Mouse (Mus musculus) retina, postnatal 1 day (tissue): Measurements from ENCODE around the gene Mbnl2.
A peak's percentile ranks its signal among the peaks of the same experiment; 100 is the strongest.

Source experiments
- DNase-seq: peaks from one replicate; pipeline ENCODE4 v3.0.0-alpha.2; 2012

Mbnl2 gene

DNA sequence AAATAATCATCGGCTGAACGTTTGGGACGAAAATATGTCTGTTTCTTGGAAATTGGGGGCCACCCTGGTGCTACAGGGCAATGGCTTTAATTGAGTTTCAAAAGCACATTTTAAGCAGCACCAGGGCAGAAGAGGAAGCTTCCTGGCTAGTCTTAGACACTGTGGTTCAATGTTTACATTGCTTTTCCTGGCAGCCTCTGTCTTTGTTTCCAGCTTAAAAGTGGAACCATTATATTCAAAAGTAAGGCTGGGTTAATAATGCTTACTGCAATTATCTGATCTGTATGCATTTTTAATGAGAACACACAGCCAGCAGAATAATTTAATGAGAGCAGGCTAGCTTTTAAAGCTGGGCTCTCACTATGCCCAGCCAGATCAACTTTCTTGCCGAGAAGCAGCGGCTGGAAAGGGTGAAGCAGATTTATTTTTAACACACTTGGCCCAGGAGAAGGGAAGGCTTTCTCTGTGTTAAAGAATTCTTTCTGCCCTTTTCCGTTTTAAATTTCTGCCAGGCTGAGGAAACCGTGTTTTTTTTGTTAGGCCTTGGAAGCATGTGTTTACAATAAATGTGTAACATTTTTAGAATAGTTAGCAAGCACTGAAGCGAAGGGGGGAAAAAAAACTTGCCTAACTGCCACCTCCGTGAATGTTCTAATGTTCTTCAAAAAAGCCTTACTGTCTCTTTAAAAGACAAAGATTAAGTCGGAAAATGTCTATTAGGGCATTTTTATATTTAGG, 1.0 kb downstream of the Mbnl2 start:
- peak; percentile 76 for DNase-seq

DNA sequence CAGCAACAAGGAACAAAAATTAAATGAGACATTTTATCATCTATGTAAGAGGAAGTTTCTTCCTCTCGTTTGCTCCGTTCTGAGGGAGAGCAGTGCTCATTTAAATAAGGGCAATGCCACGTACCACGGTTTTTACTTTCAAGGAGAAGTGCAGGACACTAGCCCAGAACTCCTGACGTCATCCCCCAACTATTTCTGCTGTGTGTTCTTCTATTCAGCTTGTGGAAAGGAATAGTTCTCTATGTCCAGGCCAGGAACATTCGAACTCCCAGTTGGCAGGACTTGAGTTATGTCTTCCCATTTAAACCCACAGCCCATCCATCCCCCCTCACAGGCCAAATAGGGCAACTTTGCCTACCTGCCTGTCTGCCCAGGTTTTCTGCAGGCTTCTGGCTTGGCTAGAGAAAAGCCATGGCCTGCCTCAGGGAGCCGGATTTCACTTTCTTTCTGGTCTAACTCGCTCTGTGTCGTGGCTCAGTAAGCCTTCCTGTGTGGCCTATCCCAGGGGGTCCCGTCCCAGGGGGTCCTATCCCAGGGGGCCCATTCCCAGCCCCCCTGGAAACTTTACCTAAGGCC, 1.7 kb downstream of the Mbnl2 start:
- DNase-seq, result peak; percentile 65

DNA sequence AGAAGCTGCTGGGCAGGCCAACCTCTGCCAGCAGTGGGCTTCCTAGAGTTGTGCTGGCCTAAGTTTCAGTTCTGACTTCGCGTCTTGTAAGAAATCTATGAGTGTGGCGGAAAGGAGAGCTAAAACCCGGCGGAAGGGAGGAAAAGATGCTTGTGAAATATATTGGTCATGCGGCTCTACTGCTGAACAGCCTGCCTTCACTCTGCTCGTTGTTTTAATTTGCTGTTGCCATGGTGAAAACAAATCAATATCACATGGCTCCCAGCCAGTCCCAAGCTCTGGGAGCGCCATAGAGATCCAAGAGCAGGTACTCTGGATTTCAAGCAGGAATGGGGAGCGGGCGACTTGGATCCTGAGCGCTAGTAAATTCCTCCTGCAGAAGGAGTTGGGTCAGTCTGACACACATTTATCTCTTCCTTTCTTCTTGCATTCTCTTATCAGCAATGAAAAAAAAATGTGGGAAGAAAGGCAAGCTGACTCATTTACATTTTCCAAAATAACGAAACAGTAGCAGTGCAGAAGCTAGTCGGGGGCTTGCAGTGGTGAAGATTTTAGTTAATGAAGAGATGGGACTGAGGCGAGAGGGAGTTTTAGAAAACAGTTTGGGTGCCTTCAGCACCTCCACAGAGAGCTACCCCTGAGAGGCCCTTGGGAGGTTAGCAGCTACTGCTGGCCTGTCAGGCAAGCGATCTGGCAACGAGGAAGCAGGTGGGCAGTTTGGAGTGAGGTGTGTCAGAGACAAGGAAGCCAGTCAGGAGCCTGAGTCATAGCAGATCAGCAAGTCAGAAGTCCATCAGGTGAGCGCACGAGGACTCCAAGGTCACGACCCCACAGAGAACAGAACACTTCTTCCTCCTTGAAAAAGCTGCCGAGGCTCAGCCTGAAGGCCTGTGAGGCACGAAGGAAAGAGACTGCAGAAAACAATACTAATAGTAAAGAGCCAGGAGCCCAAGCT, 3.1 kb downstream of the Mbnl2 start:
- DNase-seq, result peak; percentile 77

DNA sequence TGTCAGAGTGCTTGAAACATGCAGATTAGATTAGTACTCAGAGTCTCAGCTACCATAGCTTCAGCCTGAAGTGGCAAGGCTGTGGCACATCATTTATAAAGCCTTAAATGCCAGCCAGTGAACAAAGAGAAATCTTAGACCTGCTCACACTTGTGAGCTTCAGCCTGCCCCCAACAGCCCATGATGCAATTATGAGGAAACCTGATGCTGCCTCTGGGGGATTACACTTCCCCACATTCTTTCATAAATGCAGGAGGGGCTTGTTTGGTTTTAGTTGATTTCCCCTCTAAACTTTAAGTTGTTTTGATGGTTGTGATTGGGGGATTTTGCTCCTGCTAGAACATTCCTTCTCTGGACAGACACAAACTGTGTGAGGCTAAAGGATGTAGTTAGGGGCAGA, 4.7 kb downstream of the Mbnl2 start:
- DNase-seq, result no peak

DNA sequence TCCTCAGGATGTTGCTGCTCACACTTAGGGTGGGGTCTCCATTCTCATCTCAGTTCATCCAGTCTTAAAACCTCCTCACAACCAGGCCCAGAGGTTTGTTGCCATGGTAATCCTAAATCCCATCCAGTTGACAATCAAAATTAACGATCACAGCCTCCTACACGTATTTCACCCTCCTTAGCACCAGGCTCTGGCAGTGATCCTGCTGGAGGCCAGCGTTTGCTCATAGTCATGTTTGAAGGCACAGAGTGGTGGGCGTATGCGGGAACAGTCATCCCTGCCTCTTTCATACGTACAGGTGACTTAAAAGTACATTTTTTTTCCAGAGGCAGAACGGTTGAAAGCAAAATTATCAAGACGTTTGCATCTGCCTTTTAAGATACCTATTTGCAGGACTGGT, 8.3 kb downstream of the Mbnl2 start:
- DNase-seq, result no peak

DNA sequence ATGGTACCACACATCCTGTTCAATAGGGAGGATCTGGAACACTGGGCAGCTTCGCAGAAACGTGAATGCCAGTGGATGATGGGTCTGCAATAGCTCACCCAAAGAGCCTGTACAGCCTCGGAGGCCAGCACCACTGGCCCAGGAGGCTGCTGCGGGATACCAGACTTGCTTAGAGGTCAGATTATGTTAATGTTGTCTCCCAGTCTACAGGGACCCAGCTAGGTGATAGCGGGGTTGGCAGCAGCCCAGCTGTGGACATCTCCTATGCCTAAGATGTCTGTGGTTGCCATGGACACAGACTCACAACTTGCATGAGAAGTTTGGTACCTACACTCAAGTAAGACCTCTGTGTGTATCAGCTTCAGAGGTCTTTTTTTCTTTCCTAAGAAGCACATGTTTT, 9.0 kb downstream of the Mbnl2 start:
- DNase-seq, result no peak

DNA sequence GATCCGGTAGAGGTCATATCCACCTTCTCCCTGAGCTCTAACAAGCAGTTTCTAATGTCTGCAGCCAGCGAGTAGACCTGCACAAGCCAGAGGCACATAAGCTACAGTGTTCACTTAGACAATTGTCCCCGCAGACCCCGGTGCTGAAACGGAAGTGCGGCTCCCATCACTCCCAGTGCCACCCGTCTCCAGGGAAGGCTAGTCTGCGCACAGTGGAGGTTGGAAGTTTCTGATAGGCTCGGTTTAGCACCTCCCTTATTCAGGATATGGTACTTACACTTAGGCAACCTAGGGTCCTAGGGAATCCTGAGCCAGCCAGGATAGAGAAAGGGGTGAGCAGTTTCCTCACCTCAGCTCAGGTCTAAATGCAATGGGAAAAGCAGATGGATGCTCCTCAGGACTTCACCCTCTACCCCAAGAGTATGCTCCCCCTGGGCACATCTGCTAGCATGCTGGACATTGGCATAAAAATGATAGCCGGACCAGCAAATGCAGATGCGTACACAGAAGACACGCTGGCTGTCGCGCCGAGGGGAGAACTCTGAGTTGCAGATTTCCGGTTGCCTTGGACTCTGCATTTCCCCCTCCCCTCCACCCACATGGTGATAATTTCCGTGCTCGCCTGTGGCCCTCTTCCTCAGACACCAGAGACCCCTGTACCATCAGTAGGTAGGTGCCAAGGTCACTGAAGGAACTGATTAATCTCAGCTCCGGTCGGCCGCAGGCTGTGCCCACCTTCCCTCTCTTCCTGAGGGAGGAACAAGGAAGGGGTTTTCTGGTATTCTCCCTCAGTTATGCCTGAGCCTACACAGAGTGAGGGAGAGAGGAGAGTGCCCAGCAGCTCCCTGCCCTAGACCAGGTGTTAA, 11.9 kb downstream of the Mbnl2 start:
- DNase-seq, result no peak

DNA sequence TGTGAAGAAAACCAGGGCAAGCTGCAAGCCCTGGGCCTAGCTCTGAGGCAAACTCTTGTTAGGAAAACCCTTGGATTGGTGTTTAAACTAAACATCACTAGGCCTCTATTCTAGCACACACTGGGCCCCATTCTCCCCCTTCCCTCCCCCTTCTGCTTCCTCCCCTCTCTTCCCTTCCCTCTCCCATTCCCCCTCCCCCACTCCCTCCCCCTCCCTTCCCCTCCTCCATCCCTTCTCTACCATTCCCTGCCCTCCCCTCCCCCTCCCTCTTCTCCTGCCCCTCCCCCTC, 12.5 kb downstream of the Mbnl2 start:
- DNase-seq, result no peak

DNA sequence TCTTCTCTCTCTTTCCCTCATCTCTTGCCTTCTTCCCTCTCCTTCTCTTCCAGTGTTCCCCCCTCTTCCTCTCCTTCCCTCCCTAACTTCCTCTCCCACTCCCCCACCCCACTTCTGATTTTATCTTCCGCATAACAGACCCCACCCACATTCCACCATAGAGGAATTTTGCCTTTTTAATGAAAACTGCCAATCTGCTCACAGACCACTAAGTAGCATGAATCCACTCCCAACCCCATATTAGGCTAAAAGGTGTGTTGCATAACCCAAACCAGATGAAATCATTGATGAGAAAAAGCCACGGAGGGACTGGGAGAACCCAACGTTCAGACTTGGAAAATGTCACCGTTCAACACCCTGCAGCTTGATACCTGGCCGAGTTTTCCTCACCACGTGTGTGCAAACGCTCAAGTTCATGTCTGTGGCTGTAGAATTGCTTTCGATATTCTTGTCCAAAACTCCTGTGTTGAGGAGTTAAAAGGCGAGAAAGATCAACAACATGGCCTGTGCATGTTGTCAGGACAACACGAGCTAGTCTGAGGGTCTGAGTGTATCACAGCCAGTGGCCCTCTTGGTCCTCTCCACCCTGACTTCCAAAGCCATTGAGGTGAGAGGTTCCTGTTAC, 13.0 kb downstream of the Mbnl2 start:
- no peak for DNase-seq

DNA sequence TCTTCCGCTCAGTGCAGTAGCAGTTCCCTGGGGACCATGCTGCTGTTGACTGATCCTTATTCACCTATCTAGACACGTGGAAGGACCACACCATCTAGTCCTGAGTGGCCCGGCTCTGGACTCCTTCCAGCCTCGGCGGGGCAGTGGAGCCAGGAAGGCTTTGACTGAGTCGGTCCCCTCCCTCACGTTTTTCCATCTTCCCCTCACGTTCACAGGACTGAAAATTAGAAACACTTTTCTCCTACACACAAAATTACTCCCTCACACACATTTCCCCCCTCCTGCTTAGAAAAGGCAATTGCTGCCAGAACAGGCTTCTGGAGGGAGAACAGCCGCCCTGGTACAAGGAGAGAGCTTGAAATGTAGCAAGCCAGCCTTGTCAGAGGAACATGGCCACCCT, 13.6 kb downstream of the Mbnl2 start:
- DNase-seq, result no peak

DNA sequence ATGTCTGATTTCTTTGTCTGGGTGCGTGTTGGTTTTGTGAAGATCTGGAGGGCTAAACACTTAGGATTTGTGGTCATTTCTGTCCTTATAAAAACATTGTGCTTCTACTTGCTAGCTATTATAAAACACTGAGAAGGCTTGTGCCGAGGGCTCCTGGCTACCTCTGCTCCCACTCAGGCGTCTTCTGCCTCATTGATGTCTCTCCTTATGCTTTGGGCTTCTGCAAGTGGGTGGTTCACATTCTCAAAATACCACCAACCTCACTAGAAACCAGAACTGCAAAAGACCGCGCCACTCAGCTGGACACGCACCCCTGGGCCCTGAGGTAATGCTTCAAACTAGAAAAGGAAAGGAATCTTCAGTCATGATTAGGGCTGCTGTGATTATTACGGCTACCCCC, 14.1 kb downstream of the Mbnl2 start:
- no peak for DNase-seq

DNA sequence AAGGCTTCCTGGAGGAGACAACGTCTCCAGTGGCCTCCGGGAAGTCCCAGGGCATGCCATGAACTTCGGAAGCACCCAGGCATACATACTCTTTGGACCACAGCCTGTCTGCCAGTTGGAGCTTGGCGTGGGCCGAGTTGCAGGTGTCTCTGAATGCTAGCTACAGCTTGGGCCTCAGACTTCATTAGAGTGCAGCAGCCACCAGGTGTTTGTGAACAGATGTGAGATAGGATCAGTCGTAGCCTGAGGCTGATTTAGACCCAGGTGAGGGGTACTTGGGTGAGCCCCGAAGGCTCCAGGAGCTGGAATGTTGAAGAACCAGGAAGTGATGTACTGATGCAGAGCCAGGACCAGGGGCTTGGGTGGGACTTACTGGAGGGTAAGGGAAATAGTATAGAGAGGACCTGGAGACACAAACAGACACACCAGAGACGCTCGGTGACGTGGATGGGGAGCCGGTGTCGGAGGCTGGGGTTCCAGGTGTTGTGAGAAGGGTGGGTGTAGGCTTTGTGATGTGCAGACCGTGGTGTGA, 15.8 kb downstream of the Mbnl2 start:
- no peak for DNase-seq

DNA sequence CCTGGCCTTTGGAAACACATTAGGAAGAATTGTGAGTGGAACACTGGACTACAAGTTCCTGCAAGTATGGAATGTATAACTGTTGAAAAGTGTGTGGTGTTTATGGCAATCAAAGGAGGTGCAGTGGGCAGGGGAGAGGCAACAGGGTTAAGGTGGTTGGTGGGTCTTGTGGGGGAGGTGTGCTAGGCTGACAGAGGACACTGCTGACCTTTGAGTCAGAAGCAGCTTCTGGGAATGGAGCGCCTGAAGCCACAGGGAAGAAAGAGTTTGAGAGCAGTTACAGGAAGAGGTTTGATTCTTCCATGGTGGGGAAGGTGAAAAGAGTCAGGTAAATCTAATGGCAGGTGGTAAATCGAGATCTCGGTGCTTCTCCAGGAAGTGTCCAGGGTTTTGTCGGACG, 16.7 kb downstream of the Mbnl2 start:
- no peak for DNase-seq

DNA sequence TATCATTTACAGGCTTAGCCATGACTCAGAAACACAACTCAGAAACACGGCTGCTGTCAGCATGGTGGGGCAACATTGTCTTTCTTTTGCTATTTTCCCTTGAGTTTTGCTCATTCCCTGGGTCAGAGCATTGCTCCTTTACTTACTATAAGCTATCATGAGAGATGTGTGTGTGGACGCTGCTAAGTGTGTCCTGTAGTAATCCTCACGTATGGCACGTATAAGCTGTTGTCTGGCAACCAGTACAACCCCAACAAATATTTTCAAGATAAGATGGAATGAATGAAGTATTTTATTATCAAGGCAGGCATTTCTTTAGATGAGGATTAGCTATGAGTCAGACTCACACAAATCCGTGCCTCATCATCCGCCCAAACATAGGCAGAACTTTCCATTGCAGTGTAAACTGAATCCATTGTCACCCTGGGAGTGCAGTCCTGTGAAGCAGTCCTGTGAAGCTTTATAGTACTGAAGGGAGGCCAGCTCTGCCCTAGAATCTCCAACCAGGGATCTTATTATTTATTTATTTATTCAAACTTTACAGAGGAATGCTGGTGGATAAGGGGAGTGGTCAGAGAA, 17.2 kb downstream of the Mbnl2 start:
- DNase-seq, result no peak

DNA sequence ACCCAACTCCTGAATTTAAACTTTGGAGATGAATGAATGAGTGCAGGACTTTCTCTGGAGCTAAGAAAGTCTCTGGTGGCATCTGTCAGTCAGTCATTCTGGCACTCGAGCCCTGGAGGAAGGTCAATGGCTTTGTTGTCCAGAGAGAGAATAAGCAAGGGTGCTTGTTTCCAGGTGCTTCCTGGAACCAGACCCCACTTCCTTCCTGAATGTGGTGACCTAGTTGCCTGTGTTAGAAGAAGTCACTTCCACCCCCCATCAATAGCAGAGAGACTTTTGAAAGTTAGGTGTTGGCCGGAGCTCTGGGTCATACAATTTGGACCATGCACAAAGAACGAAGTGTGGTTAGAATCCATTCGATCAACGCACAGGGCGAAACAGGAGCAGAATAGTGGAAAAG, 19.0 kb downstream of the Mbnl2 start:
- DNase-seq, result no peak

DNA sequence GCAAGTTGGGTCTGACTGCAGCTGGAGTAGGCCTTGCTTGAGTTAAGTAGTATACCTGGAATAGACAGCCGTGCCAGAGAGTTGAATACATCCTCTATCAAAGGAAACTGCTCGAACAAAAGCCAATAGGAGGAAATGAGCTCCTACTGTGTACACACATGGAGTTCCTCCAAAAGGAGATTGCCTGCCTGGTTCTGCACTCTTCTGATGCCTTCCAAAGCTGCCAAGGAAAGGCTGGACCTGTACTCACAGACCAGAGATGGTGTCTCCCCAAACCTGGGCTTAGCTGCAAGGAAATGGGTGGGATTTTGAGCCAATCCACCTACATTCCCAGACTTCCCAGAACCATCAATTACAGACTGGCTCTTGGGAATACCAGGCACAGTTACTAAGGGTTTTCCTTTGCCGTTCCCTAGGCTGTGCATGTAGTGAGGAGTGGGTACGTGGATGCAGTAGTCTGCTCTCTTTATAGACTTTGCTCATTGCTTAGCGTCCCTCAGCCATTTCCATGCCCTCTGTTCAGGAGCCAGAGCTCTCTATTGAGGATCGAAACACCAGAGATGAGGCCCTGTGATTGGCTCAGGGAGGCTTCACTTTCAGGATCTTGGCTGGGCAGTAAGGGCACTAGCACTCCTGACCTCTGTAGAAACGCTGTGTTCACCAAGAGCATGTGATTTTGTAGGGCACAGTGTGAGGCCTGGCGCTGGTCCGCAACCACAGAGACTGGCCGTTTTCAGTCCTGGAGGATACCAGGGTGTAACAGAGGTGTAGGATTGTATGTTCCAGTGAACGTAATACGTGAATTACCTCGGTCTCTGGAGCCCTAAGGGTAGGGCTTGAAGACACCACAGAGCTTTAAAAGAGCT, 20.1 kb downstream of the Mbnl2 start:
- no peak for DNase-seq

DNA sequence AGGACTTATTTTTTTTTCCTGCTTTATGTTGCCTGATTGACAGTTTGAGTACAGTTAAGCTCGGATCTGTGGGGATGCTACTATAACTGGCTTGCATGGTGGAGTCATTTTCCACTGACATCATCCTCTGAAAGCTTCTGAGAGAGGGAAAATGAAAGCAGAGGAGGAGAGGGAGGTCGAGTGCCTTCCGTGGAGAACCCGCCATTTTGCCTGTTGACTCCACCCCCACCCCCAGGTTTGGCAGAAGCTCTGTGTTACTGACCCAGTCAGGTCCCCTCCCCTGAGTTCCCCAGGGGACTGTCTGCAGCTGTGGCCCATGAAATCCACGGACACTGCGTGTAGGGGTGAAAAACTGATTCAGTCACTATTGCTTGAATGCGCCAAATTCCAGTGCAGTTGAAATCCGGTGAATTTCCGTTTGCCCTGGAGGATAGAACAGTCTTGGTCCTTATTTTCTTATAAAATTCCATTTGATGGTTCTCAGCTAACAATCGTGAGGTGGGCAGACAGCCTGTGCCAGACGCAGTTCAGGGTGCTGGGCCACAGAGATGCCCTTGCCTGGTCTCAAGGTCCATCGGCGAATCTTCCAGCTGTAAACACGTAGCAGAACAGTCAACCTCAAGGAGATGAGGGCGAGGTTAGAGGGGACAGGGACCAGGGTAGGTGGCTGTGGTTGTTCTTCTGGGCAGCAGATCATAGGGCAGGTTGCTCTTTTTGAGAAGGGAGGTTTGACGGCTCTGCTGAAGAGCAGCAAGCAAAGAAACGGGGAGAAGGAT, 20.9 kb downstream of the Mbnl2 start:
- peak; percentile 49 for DNase-seq

DNA sequence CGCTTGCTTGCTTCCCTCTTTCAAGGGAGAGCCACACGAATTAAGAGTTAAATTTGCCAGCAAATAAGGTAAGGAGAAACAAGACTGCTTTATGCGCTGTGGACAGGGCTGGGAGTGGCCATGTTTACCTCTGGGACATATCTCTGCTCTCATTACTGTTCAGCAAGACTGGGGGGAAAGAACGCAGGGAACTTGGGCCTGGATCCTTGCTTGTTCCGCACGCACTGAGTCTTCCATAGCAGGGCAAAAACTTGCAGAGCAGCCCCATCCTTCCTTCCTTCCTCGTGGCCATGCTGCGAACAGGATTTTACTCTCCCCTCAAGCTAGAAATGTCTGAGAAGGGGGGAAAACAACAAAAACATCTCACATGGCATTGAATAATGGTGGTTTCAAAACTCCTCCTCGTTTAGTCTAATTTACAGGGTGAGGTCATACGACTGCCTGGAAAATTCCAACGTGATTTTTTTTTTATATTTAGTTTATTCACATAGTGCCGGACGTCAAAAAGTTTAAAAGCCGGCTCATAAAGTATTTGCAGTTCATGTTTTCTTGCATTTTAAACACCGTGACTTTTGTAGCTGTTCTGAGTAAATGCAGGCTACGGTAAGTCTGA, 21.8 kb downstream of the Mbnl2 start:
- DNase-seq, result no peak

DNA sequence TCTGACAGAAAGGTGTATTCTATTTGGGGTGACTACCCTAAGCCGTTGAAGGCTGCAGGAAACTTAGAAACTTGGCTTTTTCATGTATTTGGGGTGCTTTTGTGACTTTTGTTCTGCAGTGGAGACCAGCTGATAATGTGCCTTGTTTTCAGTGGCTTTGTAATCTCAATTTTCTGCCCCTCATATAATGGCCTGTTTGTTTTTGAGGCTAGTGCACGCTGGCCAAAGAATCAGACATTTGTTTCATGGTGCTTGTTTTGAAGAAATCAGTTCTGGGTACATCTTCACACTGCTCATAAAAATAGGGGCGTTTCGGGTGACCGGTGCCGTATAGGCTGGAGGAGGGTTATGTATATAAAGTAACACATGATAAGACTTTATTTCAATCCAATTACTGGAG, 22.4 kb downstream of the Mbnl2 start:
- DNase-seq, result no peak

DNA sequence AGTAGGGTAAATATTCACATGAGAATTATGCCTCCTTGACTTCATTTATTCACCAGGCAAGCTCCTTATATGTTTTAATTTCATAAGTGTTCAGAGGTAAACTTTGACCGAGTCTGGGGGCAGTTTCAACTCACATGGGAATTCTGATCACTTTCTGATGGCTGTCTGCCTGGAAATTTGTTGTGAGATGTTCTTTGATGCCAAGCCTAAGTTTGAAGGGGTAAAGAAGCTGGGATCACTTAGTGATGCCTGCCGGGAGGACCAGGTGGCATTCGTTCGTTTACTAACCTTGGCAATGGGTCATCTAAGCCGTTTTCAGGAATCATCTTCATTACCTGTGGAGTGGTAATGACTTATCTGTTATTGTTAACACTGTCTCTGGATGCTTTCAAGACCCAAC, 23.0 kb downstream of the Mbnl2 start:
- no peak for DNase-seq
